Mouse (Mus musculus) frontal cortex, postnatal 10 days (tissue): ENCODE measurements around the gene Pdzd7.
"Not testable (repeated sequence)": the region's sequence is repeated elsewhere in the genome, so short reads cannot be mapped to it uniquely, and the experiment has no call there.

Experiments
- DNase-seq, 2 experiments: peaks; one replicate each; pipeline ENCODE4 v3.0.0; 2022; ENCODE audit warnings: low spot score in 2 of 2, mixed read lengths in 1 of 2

Gene Pdzd7

DNA sequence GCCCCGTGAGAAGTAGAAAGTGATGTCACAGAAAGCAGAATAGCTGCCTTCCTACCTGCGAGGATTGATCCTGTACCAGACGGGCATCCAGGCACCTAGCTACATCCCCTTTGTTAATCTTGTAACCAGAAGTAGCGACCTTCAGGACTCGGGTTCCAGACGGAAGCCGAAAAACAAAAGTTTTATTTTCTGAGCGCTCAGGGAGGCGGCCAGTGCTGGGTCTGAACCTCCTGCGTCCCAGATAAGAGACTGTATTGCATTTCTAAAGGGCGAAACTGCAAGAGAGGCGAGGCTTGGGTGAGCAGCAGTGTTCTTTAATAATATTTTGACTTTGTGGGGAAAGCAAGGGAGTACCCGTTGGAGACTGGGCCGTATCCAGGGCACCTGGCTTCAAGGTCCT is 13.3 kb upstream of the Pdzd7 start:
- no peak for DNase-seq

DNA sequence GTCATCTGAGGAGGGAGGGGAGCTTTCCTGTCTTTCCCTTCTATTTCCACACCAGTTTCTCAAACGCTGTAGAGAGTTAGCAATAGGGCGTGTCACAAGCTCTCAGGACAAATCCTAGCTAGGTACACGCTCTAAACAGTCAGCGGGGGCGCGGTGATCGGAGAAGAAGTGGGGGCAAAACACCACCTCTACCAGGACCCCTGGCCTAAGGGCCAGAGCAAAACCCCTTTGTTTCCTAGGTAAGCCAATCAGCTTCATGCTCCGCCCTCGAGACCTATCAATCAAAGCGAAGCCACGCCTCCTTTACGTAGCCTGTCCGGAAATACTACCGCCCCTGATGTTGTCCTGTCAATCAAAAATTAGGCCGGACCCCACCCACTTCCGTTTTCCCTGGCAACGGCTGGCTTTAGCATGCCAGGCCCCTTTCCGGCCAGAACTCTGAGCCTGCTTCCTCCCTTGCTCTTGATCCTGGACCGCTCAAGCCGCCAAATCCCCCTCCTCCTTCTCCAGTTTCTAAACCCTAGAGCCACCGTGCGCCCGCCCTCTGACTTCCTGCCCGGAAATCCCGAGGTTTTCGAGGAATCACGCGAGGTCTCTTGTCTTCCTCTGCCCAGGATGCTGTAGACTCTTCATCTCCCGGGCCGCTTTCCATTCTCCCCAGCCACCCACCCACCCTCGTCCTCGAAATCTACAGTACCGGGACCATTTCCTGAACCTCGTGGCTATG is 12.8 kb upstream of the Pdzd7 start:
- DNase-seq, result peak; percentile 86 to 91

DNA sequence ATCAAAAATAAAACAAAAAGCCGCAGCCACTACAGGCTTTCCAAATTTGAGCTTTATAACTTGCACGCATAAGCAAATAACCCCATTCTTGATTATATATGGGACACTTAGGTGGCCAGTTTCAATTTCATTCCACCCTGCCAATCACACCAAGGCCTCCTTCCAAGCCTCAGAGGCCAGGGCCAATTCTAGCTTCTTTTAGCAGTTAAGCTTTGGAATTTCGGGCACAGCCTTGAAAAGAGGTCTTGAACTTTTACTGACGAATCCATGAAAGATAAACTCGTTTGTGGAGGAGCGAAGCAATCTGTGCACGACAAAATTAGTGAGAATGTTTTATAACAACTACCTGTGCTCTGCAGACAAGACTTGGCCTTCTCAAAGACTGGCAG is 12.2 kb upstream of the Pdzd7 start:
- no peak for DNase-seq

DNA sequence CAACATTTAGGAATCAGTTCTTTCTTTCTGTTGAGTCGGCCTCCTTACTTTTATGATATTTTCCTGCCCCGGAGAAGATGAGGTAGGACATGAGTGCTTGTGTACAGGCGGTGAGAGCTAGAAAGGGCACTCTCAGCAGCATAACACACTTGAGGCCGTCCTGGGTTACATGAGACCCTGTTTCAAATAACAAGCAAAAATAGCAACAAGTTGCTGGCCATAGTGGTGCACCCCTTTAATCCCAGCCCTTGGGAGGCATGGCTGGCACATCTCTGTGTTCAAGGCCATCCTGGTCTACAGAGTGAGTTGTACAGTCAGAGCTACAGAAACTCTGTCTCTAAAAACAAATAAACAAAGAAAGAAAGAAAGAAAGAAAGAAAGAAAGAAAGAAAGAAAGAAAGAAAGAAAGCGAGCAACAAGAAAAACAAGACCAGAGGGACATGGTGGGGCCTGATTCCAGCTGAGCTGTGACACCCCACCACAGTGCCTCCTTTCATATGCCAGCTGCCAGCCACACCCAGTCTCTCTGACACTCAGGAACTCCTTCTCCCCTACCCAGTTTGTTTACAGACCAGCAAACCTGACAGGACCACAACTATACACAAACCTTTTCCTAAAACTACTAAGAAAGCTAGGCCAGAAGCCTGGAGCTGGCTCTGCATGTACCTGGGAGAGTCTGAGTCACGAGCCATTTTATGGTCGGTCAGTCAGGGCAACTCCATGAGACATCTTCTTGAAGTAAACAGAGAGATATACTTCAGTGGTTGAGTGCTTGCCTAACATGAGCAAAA is 11.6 kb upstream of the Pdzd7 start:
- no peak for DNase-seq

DNA sequence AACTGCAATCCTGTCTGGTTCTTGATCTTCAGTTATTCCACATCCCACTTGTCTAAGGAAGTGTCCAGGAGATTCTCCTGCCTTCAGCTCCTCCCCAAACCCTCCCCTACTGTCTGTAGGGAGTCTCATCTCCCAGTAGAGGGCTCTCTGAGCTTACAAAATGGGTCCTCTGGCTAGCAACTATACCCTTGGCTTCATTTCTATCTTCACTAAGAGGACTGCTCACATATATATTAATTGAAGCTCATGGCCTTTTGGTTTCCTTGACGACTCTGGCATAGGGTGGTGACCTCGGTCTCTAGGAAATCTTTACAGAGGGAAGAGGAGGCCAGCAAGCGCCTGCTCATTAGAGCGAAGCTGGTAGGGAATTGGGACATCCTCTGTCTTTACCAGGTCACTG is 10.8 kb upstream of the Pdzd7 start:
- DNase-seq, result no peak

DNA sequence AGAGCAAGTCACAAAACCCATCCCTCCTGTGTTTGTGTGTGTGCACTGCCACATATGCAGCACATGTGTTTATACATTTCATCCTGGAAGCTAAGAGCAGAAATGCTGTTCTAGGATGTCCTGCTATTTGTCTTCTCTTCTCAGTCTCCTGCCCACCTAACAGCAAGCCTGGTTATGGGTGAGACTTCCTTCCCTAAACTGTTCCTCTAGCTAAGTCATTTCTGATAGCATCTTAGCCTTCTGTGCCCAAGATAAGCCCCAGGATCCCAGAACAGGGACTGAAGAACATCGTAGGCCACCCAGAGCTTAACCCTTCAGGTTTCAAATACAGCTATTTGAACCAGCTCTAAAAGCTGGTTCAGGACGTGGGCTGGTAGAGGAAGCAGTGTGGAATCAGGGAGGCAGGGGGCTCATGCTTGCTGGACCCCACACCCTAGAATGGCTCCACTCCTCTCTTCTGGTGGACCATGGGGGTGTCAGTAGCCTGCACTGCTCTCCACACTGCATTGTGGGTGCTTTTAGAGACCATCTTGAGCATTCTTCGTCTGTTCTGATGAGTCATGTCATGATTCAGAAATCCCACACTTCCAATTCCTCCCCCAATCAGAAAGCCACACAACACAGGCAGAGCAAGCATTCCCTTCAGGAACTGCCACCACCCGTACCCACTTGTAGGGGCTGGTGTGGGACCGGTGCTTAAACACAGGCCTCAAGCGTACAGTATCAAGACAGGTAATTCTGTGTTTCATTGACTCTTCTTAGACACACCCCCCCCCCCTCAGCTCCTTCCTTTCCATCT is 9.6 kb upstream of the Pdzd7 start:
- DNase-seq, result no peak

DNA sequence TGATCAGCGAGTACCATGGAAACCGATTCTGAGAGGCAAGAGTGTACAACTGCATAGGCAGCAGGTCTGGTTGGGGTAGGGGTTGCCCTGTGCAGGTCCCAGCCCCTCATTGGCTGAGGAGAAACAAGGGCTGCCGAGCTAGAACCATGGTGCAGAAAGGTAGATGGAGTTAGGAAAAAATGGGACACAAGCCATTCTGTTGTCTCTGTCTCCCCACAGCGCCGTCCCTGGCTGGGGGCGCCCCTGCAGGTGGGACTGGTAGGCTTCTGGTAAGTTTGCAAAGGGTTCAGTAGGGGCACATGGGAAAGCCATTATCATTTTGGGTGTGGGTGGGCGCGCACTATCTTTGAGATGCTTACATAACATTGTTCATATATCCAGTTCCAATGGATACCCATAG is 7.9 kb upstream of the Pdzd7 start:
- DNase-seq, result no peak

DNA sequence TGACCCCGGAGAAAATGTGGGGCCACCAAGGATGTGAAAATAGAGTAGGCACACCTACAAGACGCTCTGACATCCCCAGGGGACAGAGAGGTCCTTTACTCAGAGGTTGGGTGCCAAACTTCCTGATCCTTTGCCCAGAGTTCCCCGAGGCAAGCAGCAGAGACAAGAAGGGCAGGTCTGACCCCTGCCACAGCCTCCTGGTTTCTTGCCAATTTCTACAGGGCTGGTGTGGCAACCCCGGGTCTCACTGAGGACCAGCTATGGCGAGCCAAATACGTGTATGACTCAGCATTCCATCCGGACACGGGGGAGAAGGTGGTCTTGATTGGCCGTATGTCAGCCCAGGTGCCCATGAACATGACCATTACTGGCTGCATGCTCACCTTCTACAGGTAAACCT is 4.0 kb upstream of the Pdzd7 start:
- DNase-seq, result no peak

DNA sequence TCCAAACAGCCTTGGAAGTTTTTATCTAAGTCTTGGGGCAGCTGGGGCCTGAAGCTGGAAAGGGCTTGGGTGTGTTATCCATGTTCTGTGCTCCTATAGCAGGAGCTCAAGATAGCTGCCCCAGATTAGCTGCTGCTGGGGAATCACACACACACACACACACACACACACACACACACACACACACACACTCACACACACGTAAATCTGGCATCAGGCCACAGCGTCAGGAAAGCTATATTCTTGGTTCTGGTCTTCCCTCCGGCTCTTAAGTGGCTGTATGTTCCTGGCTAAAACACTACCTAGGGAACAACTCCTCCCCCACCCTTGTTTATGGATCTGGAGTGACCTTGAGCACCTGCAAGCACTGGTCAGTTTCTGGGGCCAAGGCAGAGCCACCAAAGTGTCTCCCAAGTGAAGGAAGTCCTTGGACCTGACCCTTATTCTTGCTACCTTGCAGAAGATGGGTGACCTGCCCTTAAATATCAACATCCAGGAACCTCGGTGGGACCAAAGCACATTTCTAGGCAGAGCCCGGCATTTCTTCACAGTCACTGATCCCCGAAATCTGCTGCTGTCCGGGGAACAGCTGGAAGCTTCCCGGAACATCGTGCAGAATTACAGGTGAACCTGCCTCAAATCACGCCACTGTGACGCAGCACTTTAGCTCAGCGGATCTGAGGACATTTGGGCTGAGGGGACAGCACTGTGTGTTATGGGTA is 3.3 kb upstream of the Pdzd7 start:
- no peak for DNase-seq

DNA sequence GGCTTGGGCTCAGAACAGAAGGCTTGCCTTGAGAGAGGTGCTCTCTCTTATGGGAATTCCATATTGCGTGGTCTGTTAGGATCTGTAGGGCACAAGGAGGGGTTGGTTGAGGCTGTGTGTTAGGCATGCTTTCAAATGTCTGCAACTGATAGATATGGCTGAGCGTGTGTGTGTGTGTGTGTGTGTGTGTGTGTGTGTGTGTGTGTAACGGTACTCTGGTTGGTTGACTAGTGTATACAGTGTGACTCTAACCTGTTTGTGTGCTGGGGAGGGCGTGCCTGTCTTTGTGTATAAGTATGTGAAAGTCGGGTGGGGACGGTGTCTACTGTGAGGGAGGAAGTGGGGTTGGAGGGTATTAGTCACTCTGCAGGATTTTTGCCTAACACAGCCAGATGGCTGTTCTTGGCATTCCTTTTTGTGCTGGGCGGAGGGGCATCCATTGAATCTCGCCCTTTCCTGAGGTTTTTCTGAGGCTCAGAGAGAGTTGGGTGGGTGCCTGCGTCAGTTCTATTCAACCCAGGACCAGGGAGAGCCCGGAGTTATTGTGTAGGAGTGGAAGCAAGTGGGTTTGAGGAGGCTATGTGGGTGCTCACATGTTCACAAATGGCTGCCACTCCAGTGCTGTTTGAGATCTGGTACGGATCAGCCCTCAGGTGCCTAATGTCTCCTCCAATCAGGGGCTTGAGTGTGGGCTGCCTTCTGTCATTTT is 2.6 kb upstream of the Pdzd7 start:
- DNase-seq, result peak; percentile 58 to 80

DNA sequence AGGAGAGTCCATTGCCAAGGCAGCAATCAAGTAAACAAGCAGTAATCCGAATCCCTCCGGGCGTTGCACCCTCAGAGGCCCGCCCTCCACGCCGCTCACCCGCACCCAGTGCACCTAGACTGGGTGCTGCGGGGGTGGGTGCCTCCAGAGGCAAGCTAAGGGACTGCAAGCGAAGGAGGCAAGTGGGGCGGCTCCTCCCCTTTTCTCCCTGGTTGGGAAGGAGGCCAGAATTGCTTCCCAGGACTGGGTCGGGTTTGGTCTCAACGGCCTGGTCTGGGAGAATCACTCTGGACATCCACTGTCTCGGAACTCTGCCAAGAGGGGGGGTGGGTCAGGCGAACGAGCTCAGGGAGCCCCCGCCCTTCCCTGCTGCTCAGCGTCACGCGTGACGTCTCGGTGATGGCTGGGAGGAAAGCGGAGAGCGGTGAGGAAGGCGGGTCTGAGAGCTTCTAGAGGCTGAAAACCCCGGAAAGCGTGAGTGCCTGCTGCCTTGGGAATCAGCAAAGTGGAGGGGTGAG is 2.0 kb upstream of the Pdzd7 start, which contains the start of gene Sfxn3:
Gene Sfxn3 (plus strand): TSS at position 87 of the 518 bp plus-strand sequence.
- peak; percentile 93 to 94 for DNase-seq

DNA sequence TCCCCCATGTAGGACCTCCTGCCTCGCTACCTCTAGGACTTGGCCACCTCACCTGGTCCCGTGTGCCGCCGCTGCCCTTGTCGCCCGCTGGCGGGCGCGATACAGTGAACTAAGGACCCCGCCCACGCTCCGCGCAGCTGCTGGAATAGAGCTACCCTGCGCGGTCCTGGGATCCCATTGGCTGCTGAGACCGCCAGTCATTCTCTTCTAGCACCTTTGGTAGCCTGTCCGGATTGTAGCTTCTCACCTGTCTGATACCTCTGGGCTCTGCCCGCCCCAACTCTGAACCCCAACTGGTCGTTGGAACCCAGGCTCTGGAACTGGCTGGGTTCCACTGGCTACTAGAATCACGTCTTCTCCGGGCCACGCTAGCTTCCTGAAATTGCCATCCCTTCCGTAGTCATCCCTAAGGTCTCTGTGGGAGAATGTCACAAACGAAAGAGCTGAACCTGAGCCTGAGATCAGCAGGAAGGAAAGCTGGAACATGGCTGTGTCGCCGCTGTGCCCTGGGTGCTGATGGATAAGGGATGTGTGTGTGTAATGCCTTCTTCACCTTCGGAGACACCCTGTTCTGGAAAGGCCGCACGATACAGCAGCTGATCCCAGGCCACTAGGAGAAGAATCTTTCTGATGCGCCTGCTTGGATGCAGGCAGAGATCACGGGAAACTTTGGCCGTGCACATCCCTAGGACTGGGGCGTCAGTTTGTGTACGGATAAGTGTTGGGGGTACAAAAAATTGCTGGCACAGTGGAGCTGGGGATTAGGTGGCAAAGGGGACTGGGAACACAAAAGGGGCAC is 1.2 kb upstream of the Pdzd7 start:
- DNase-seq, result peak; percentile 84 to 85

DNA sequence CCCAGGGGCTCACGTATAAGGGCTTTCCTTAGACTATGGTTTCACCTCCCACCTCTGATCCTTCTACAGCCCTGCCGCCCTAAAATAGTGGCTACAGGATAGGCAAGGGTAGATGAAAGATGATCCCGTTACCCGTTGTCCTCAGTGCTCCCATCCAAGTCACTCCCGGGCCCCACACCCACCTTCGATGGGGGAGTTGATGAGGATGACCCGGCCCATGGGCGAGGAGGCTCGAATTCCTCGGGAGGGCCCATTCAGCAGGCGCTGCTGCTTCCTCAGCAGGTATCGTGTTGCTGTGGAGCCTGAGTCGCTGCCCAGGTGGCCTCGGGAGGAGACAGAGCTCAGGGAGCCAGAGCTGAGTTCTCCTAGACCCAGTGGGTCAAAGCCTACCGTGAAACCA is 281 bp downstream of the Pdzd7 start:
- DNase-seq, result no peak

DNA sequence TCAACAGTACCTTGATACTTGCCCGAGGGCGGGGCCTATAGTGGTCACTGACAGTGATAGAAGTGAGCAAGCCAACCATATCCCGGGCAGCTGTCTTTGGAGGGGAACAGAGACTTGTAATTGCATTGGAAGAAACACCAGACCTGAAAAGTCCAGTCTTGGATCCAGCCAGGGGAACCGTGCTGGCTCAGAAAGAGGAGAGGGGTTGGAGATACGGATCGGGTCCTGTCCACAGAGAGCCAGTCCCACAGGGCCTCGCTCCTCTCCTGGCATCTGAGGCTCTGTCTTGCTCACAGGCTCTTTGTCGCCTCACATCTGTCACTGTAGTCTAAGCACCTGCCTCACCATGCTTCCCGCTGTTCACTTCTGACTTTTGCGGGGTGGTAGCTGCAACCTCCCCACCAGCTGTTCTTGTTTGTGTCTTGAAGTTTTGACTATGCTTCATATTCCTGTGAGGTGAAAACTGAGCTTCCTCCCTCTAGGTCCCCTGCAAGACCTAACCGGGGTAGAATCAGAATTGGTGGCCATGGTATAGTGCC is 1.1 kb downstream of the Pdzd7 start:
- DNase-seq, result no peak

DNA sequence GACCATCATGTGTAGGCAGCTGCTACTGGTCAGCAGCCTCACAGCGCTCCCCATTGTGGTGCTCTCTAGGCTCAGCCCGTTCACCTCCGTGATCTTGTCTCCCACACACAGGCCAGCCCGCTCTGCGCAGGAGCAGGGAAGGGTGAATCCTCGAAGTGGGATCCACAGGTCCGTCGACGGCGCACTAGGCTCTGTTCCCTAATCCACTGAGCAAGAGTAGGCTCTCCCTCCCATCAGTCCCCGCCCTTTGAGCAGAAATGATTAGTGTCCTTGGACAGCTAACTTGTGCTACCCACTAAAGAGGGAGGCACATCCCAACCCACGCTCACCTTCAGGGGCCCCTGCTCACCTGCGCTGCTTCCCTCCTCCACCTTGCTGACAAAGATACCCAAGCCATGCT is 5.3 kb downstream of the Pdzd7 start:
- DNase-seq, result no peak

DNA sequence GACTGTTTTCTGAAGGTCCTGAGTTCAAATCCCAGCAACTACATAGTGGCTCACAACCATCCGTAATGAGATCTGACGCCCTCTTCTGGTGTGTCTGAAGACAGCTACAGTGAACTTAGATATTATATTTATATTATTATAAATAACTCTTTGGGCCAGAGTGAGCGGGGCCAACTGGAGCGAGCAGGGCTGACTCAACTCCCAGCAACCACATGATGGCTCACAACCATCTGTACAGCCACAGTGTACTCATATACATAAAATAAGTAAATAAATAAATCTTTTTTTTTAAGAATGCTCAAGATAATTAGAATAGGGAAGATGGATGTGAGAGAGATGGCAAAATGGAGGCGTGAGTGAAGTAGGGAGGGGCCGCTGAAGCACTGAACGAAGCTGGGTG is 7.3 kb downstream of the Pdzd7 start:
- not testable (repeated sequence) for DNase-seq

DNA sequence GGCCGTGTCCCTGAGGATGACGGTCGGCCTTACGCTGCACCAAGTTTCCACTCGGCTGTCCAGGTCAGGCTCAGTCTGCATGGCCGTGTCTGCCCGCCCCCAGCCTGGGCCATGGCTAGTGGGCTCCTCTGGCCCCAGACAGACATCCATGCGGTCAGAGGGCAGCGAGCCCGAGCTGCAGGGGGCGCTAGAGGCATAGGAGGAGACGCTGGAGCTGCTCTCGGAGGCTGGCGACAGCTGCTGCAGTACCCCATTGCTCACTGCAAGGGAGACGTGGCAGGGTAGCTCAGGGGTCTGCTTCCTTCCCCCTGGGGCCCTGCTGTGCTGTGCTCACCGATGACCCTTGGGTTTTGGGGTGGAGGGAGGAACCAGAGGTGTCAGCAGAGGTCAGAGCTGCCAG is 8.7 kb downstream of the Pdzd7 start:
- no peak for DNase-seq

DNA sequence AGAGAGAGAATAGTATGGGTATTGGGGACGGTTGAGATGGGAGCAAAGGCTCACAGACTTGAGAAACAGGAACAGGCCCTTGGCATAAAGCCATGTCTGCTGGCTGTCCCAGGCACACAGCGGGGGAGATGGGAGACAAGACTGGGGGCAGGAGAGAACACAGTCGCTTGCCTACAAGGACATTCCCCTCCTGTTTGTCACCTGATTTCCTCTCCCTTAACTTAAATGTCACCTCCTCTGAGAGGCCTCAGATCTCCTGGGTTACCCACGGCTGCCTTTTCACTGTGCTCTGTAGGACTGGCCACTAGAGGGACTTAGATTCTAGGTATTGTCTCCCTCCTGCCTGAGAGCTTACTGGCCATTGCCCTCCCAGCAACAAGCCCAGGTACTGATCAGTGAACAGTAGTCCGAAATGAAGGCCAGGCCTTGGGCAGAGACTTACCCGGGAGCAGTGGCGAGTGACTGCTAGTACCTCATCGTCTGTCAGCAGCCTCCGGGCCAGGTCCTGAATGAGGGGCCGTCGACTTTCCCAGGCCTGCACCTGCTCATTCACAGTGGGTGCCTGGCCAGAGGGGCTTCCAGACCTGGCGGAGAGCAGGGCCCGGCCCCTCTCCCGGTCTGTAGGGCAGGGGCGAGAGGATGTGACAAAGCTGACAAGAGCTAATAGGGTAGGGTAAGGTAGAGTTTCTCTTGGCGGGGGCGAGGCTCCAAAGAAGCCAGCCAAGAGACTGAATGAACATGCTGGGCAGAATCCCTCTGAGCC is 12.8 kb downstream of the Pdzd7 start:
- DNase-seq, result no peak

DNA sequence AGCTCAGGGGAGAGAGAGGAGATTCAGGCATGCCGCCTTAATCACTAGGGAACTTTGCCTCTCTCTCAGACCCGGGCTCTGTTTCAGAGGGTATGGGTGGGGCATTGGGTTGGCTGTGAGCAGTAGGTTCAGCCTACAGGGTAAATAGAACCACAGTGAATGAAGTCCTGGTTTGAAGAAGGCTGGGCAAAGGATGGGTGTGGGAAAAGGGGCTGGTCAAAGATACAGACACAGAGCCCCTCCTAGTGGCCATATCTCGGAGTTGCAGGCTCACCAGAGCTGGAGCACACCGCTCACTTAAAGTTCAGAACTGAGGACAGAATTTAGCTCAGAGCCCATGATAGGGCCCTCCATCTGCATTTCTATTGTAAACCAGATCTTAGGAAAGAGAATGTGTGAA is 13.7 kb downstream of the Pdzd7 start:
- DNase-seq, result peak in 1 of 2 experiments; percentile 74
